Mouse (Mus musculus) spleen, adult 2 months (tissue): ENCODE measurements at regions not wholly inside any gene's neighbourhood (a gene's known extent, or its start where the extent isn't known, plus 50 kb on each side); places are given as distances from the start of the nearest gene placed in this dataset.

Experiments
- CTCF ChIP-seq: fragments of 200-500 bp; IDR thresholded peaks from 2 replicates; pipeline ENCODE4 v1.5.1; 2011; ENCODE audit warnings: mild to moderate bottlenecking, inconsistent platforms; ENCODE audit not compliant: insufficient read depth, insufficient read length, insufficient replicate concordance; ENCODE audit errors: extremely low read depth
- POLR2A ChIP-seq: fragments of 200-500 bp; IDR thresholded peaks from 2 replicates; pipeline ENCODE4 v1.6.1; 2011; ENCODE audit warnings: low read depth, low read length, inconsistent platforms

DNA sequence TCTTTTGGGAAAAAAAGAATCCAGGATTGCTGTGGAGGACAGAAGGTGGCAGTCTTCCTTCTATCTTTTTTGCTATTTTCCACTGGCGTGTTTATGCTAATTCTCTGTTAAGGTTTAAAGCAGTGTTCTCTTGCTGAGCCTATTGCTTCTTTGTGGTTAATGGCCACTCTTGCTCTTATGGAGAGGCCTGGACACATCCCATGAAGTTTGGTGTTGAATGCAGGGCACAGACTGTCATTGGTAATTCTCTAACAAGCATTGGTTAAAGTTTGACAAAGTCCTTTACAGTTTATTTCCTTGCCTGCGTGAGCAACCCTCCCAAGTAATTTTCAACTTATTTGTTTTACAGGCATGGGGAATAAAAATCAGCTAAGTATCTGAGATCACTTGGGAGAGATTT is 165.1 kb upstream of the Pdcd1 start:
- no peak for TF ChIP-seq CTCF
- TF ChIP-seq POLR2A: no peak
